Mouse (Mus musculus) testis, adult 2 months (tissue): Measurements from ENCODE around the gene 1600002K03Rik.

Source experiments
- CTCF ChIP-seq: fragments of 200-500 bp; IDR thresholded peaks from 2 replicates; pipeline ENCODE4 v1.5.1; 2012; ENCODE audit warnings: low read depth, mild to moderate bottlenecking, inconsistent platforms, low read length, moderate library complexity; ENCODE audit not compliant: control insufficient read depth, insufficient read depth, insufficient replicate concordance
- POLR2A ChIP-seq: fragments of 200-500 bp; IDR thresholded peaks from 2 replicates; pipeline ENCODE4 v1.6.1; 2012; ENCODE audit warnings: low read depth, mild to moderate bottlenecking, inconsistent platforms, low read length, moderate library complexity; ENCODE audit not compliant: control insufficient read depth

DNA sequence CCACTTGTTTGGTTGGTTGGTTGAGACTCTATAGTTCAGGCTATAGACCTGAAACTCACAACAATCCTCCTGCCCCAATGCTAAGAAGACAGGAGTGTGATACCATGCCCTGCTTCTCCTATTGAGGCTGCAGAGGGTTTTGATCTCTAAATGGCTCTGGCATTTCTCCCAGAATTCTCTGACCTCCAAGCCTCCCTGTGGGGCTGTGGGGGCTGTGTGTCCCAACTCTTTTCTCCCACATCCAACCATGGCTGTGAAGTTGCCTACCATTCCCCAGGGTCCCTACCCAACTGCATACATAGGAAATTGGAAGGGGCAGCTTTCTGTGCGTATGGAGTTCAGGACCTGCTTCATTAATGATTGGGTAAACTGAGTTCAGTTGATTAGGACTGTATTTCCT lies 23.4 kb downstream of the 1600002K03Rik start:
- TF ChIP-seq CTCF (no peak), POLR2A (no peak)
